Mouse (Mus musculus): ENCODE results near the gene Csnk1d.

GRCm38 (mm10) chr11:120951731-120952730 lies 39.1 kb downstream of the Csnk1d start:
- no peak for TF ChIP-seq GATA1 (IDR thresholded peaks at IDR 0.05; ENCODE audit: low read length)
- no peak for TF ChIP-seq TAL1 (IDR thresholded peaks at IDR 0.05; ENCODE audit: low read length)
